Mouse (Mus musculus) neural tube, embryonic 14.5 days (tissue): ENCODE measurements around the gene Agap3. TPM values are rescaled to one million over a fixed set of nuclear protein-coding genes. Genes with fewer than 3 reads are reported as not detected.

ENCODE experiments used
- ATAC-seq: fragments of 200-750 bp; cut with Nextera tagmentation; 2 replicates; pipeline ENCODE4 v1.8.0; 2017; ENCODE audit warnings: low read depth, mild to moderate bottlenecking, moderate TSS enrichment, moderate library complexity
- H3K27ac ChIP-seq: fragments of 300-500 bp; sonication (generic); 2 replicates; pipeline ENCODE4 v1.5.1; 2014; ENCODE audit warnings: low read depth, mild to moderate bottlenecking, control low read depth, low read length, moderate library complexity, mixed read lengths
- H3K27me3 ChIP-seq: fragments of 300-500 bp; sonication (generic); 2 replicates; pipeline ENCODE4 v1.6.1; 2014; ENCODE audit warnings: low read length; ENCODE audit not compliant: control insufficient read depth, insufficient read depth
- H3K36me3 ChIP-seq: fragments of 300-500 bp; sonication (generic); 2 replicates; pipeline ENCODE4 v1.6.1; 2014; ENCODE audit warnings: low read length, mixed read lengths; ENCODE audit not compliant: control insufficient read depth, insufficient read depth
- H3K4me1 ChIP-seq: fragments of 300-500 bp; sonication (generic); 2 replicates; pipeline ENCODE4 v1.6.1; 2014; ENCODE audit warnings: low read length; ENCODE audit not compliant: control insufficient read depth, insufficient read depth
- H3K4me2 ChIP-seq: fragments of 300-500 bp; sonication (generic); 2 replicates; pipeline ENCODE4 v1.6.1; 2014; ENCODE audit warnings: mild to moderate bottlenecking, low read depth, low read length, control low read depth
- H3K4me3 ChIP-seq: fragments of 300-500 bp; sonication (generic); 2 replicates; pipeline ENCODE4 v1.5.1; 2014; ENCODE audit warnings: low read depth, low read length, control low read depth, mixed read lengths
- H3K9ac ChIP-seq: fragments of 300-500 bp; sonication (generic); replicated peaks from 2 replicates; pipeline ENCODE4 v1.6.1; 2014; ENCODE audit warnings: low read depth, mild to moderate bottlenecking, control low read depth, low read length, mixed read lengths
- H3K9me3 ChIP-seq: fragments of 300-500 bp; sonication (generic); 2 replicates; pipeline ENCODE4 v1.6.1; 2016; ENCODE audit warnings: low read length; ENCODE audit not compliant: control insufficient read depth
- WGBS: fragments of 180-500 bp; shearing (Covaris S2); extraction: QIAGEN DNeasy Blood & Tissue Kit; methylation state at CpG from one replicate; pipeline ENCODE4 v1.1.7; 2014; 5-methylcytosine and 5-hydroxymethylcytosine counted together
- polyA plus RNA-seq: library from polyadenylated mRNA; unstranded; fragments of >200 nt; fragmentation: Nextera tagmentation; extraction: Ambion mirVana; gene quantifications from 2 replicates; pipeline ENCODE4 v1.2.1, GENCODE M21; 2014

Agap3 gene
- polyA plus RNA-seq, 1 experiment from 2014 or later: 59.3 TPM

DNA sequence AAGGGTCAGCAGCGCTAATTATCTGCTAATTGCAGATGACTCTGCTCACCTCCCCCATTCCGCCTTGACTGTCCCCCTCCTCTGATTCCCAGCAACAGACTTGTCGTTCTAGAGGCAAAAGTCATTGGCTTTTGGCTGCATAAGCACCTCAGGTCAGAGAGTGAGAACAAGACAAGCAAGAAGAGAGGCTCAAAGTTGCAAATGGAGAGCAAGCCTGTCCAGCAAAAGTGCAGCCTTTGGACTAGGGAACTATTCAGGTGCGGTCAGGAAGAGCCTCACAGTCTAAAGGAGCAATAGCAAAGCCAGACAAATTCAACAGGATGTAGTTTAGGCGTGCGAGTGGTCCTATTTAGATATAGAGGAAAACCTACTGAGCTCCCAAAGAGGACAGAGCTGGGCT lies 75.8 kb downstream of the Agap3 start:
- 0 out of 2 replicates have a peak overlapping the region, but pooled peaks have one; percentile 4 for H3K27ac ChIP-seq
- no peak for ATAC-seq
- H3K4me2 ChIP-seq: 0 out of 2 replicates have a peak overlapping the region, but pooled peaks have one; percentile 9
- peaks cover 14% of the 10 kb centered on the region for H3K4me1 ChIP-seq
- H3K36me3 ChIP-seq: no peaks in the 10 kb centered on the region
- H3K9ac ChIP-seq: no peak overlapping the region
- WGBS: 12% methylated on average over 6 of the region's 6 CpGs
- no peaks in the 10 kb centered on the region for H3K9me3 ChIP-seq
- H3K27me3 ChIP-seq: peaks cover 20% of the 10 kb centered on the region
- H3K4me3 ChIP-seq: no peak overlapping the region

DNA sequence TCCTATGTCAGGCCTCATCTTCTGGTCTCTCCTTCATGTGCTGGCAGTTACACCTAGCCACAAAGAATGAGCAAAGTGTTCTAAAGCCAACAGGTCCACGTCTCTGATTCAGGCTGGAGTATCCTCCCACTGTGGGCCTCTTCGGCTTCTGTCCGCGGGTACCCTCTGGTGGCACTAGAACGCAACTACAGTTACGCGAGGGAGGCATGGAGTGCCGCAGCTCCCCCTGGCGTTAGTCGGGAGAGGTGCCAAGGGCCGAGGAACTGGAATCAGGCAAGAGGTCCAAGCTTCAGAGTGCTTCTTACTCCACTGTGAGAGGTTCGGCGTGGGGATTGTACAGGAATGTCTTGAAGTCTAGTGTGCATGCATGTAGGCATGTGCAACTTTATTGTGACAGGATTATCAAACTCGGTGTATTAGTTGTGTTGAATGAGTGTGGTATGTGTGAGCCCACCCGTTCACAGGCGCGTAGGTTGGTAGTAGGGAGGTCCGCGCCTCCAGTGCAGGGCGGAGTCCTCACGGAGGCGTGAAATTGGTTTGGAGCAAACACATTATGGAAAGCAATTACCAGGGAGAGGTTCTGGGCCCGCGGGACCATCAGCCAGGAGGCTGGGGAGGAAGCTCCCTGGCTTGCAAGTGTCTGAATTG lies 78.2 kb downstream of the Agap3 start:
- H3K4me3 ChIP-seq: no peak overlapping the region
- ATAC-seq: peak; percentile 55
- H3K4me2 ChIP-seq: no peak overlapping the region
- H3K27ac ChIP-seq: peak overlapping the region; percentile 12; the same call in 1 of the 2 replicates
- peaks cover 15% of the 10 kb centered on the region for H3K27me3 ChIP-seq
- no peak overlapping the region for H3K9ac ChIP-seq
- no peaks in the 10 kb centered on the region for H3K9me3 ChIP-seq
- H3K36me3 ChIP-seq: no peaks in the 10 kb centered on the region
- WGBS: 11% methylated on average over 24 of the region's 24 CpGs
- peaks cover 14% of the 10 kb centered on the region for H3K4me1 ChIP-seq

- 52% methylated on average over 11 of the region's 11 CpGs for WGBS
- ATAC-seq: no peak
- no peak overlapping the region for H3K9ac ChIP-seq
These were observed 81.4 kb downstream of the Agap3 start for GRCm38 (mm10) chr5:24533391-24533790.

GRCm38 (mm10) chr5:24534292-24534691 lies 82.3 kb downstream of the Agap3 start:
- no peaks in the 10 kb centered on the region for H3K36me3 ChIP-seq
- no peaks in the 10 kb centered on the region for H3K9me3 ChIP-seq
- no peak overlapping the region for H3K27ac ChIP-seq
- 61% methylated on average over 5 of the region's 5 CpGs for WGBS
- no peaks in the 10 kb centered on the region for H3K27me3 ChIP-seq
- no peak overlapping the region for H3K9ac ChIP-seq
- H3K4me1 ChIP-seq: no peaks in the 10 kb centered on the region
- no peak overlapping the region for H3K4me2 ChIP-seq
- ATAC-seq: no peak
- no peak overlapping the region for H3K4me3 ChIP-seq

More at GRCm38 (mm10) chr5:24533391-24533790, 81.4 kb downstream of the Agap3 start:
- Histone ChIP-seq H3K4me3 (no peak overlapping the region), H3K9me3 (no peaks in the 10 kb centered on the region), H3K27ac (no peak overlapping the region), H3K36me3 (no peaks in the 10 kb centered on the region), H3K4me2 (no peak overlapping the region), H3K4me1 (no peaks in the 10 kb centered on the region), H3K27me3 (peaks cover 4% of the 10 kb centered on the region)

DNA sequence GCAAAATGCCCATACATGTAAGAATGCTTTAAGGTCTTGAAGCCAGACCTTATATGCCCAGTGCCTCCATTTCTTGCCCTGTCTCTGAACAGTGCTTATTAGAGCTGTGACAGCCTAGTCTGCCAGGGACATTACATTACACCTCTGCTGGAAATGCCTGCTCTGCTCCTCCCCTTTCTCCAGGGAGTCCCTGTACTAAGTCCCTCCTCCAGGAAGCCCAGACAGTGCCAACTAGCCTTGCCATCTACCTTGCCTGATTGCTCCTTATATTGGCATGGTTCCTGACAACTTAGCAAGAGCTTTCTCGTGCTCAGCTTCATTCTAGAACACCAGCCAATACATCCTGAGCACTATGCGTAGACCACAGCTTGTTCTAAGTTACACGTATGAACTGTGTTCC lies 83.8 kb downstream of the Agap3 start:
- H3K4me1 ChIP-seq: no peaks in the 10 kb centered on the region
- no peak for ATAC-seq
- H3K9ac ChIP-seq: no peak overlapping the region
- no peak overlapping the region for H3K27ac ChIP-seq
- no peaks in the 10 kb centered on the region for H3K27me3 ChIP-seq
- 82% methylated on average over 3 of the region's 3 CpGs for WGBS
- H3K36me3 ChIP-seq: no peaks in the 10 kb centered on the region
- H3K9me3 ChIP-seq: no peaks in the 10 kb centered on the region
- no peak overlapping the region for H3K4me2 ChIP-seq
- H3K4me3 ChIP-seq: no peak overlapping the region

DNA sequence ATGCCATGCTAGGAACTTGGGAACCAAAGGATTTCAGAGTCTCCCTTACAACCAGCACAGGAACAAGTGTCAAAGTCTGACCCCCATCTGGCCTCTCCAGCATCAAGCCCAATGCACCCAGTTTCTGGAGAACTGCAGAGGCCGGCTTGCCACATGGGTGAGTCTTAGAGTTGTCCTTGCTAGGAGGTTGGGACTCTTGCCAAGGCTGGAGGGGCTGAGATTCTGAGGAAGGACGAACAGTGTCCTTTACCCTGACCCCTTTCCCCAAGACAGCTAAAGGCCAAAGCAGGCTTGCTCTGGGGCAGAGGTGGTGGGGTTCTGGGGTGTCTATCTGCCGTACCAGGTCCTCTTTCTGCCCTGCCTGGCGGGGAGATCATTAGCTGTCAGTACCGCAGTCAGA lies 84.5 kb downstream of the Agap3 start:
- H3K4me1 ChIP-seq: no peaks in the 10 kb centered on the region
- no peaks in the 10 kb centered on the region for H3K27me3 ChIP-seq
- H3K4me3 ChIP-seq: no peak overlapping the region
- H3K9ac ChIP-seq: no peak overlapping the region
- H3K27ac ChIP-seq: no peak overlapping the region
- H3K4me2 ChIP-seq: no peak overlapping the region
- no peak for ATAC-seq
- no peaks in the 10 kb centered on the region for H3K9me3 ChIP-seq
- WGBS: 65% methylated on average over 5 of the region's 5 CpGs
- no peaks in the 10 kb centered on the region for H3K36me3 ChIP-seq

DNA sequence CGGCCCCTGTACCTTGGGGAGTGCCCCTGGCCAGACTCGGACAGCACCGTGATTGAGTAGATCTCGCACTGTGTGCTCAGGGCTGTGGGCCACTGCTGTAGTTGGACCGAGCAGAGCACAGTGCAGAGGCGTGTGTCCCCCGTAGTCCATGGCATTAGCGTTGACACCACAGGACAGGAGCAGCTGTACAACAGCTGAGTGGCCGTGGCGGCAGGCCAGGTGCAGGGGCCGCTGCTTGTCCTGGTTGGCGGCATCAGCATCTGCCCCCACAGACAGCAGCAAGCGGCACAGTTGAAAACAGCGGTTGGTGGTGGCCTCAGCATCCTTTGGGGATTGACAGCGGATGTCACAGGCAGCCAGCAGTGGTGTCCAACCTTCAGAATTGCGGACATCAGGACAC lies 85.6 kb downstream of the Agap3 start:
- no peak overlapping the region for H3K4me2 ChIP-seq
- no peaks in the 10 kb centered on the region for H3K4me1 ChIP-seq
- ATAC-seq: no peak
- no peak overlapping the region for H3K4me3 ChIP-seq
- 63% methylated on average over 16 of the region's 16 CpGs for WGBS
- H3K27me3 ChIP-seq: no peaks in the 10 kb centered on the region
- no peak overlapping the region for H3K9ac ChIP-seq
- H3K36me3 ChIP-seq: no peaks in the 10 kb centered on the region
- H3K27ac ChIP-seq: no peak overlapping the region
- no peaks in the 10 kb centered on the region for H3K9me3 ChIP-seq

- Histone ChIP-seq H3K27ac (no peak overlapping the region), H3K9me3 (no peaks in the 10 kb centered on the region), H3K27me3 (no peaks in the 10 kb centered on the region), H3K4me1 (no peaks in the 10 kb centered on the region), H3K4me2 (no peak overlapping the region), H3K36me3 (no peaks in the 10 kb centered on the region), H3K4me3 (no peak overlapping the region), H3K9ac (no peak overlapping the region)
- WGBS: 86% methylated on average over 22 of the region's 22 CpGs
- no peak for ATAC-seq
These were observed 87.8 kb downstream of the Agap3 start for GRCm38 (mm10) chr5:24539571-24540296.

DNA sequence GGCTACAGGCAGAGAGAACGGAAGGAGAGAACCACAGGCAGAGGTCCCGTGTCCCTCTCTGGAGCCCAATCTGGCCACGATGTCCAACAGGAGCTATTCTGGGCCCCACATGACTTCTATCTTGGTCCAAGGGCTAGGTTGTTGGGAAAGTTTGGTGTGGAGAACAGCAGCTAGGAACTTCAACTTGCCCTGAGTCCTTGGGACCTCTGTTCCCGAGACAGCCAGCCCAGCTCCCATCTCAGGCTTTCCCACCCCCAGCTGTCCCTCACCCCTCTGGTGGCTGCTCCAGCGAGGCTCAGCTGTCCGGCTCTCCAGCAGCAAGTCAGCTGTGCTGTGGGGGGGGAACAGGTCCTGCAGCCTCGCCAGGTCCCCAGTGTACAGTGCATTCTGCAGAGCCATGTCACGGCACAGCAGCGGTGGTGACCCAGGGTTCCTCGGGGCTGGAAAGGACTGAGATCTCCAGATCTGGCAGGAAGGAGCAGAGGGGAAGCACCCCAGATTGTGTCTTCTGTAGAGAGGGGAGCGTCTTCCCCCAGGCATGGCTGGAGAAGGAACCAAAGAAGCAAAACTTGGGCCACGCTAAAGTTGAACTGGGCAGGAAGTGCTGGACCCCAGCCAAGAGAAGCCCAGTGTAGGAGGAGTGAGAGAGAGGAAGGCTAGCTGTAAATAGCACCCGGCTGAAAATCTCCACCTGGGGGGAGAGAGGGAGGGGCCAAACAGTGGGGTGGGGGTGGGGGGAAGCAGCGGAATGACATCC lies 88.6 kb downstream of the Agap3 start, which contains the start of gene Asb10:
Gene Asb10, minus strand, starts transcription at position 592 of the 757 bp plus-strand sequence.
- Histone ChIP-seq H3K4me2 (no peak within 1 kb of the TSS; the same call in 1 of the 2 replicates), H3K4me1 (no peaks in the 10 kb centered on the region), H3K27ac (no peak within 1 kb of the TSS), H3K9me3 (no peaks in the 10 kb centered on the region), H3K27me3 (no peaks in the 10 kb centered on the region), H3K4me3 (no peak within 1 kb of the TSS), H3K9ac (no peak within 1 kb of the TSS), H3K36me3 (no peaks in the 10 kb centered on the region)
- no peak for ATAC-seq
- 42% methylated on average over 14 of the region's 14 CpGs for WGBS
